Mouse (Mus musculus) embryonic facial prominence, embryonic 13.5 days (tissue): ENCODE results near the gene Slc22a4. TPM values are rescaled to one million over a fixed set of nuclear protein-coding genes. Genes with fewer than 3 reads are reported as not detected.
"Not testable (repeated sequence)": the region's sequence is repeated elsewhere in the genome, so short reads cannot be mapped to it uniquely, and the experiment has no call there.

Experiments used
- ATAC-seq: fragments of 200-750 bp; cut with Nextera tagmentation; 2 replicates; pipeline ENCODE4 v1.8.0; 2017; ENCODE audit warnings: low read depth; ENCODE audit not compliant: insufficient number of reproducible peaks, insufficient read depth, low FRiP score, low TSS enrichment
- H3K27ac ChIP-seq: fragments of 300-500 bp; sonication (generic); 2 replicates; pipeline ENCODE4 v1.5.1; 2015; ENCODE audit warnings: moderate library complexity, mild to moderate bottlenecking, inconsistent platforms
- H3K27me3 ChIP-seq: fragments of 300-500 bp; sonication (generic); 2 replicates; pipeline ENCODE4 v1.6.1; 2015; ENCODE audit warnings: mild to moderate bottlenecking, inconsistent platforms
- H3K36me3 ChIP-seq: fragments of 300-500 bp; sonication (generic); 2 replicates; pipeline ENCODE4 v1.6.1; 2015; ENCODE audit warnings: mild to moderate bottlenecking, inconsistent platforms
- H3K4me1 ChIP-seq: fragments of 300-500 bp; sonication (generic); 2 replicates; pipeline ENCODE4 v1.6.1; 2015; ENCODE audit warnings: inconsistent platforms
- H3K4me2 ChIP-seq: fragments of 300-500 bp; sonication (generic); 2 replicates; pipeline ENCODE4 v1.6.1; 2015; ENCODE audit warnings: moderate library complexity, mild to moderate bottlenecking, inconsistent platforms
- H3K4me3 ChIP-seq: fragments of 300-500 bp; sonication (generic); 2 replicates; pipeline ENCODE4 v1.5.1; 2015; ENCODE audit warnings: mild to moderate bottlenecking, inconsistent platforms
- H3K9ac ChIP-seq: fragments of 300-500 bp; sonication (generic); 2 replicates; pipeline ENCODE4 v1.6.1; 2015; ENCODE audit warnings: mild to moderate bottlenecking, inconsistent platforms
- H3K9me3 ChIP-seq: fragments of 300-500 bp; sonication (generic); 2 replicates; pipeline ENCODE4 v1.6.1; 2016; ENCODE audit warnings: inconsistent platforms
- WGBS: fragments of 180-500 bp; shearing (Covaris S2); methylation state at CpG from one replicate; pipeline ENCODE4 v1.1.7; 2015; ENCODE audit warnings: mixed read lengths; 5-methylcytosine and 5-hydroxymethylcytosine counted together
- polyA plus RNA-seq: library from polyadenylated mRNA; unstranded; fragments of >200 nt; fragmentation: Nextera tagmentation; extraction: Ambion mirVana; gene quantifications from 2 replicates; pipeline ENCODE4 v1.2.1, GENCODE M21; 2015

Gene Slc22a4
- polyA plus RNA-seq, 1 experiment from 2014 or later = 3.9 TPM

- H3K4me2 ChIP-seq, H3K27ac ChIP-seq, ATAC-seq, H3K9me3 ChIP-seq, H3K27me3 ChIP-seq, H3K4me3 ChIP-seq, H3K36me3 ChIP-seq, H3K9ac ChIP-seq: not testable (repeated sequence)
- 44% methylated on average over 12 of the region's 12 CpGs for WGBS
- peaks cover 15% of the 10 kb centered on the region for H3K4me1 ChIP-seq
Observed at GRCm38 (mm10) chr11:54002761-54003717, 24.9 kb downstream of the Slc22a4 start.

DNA sequence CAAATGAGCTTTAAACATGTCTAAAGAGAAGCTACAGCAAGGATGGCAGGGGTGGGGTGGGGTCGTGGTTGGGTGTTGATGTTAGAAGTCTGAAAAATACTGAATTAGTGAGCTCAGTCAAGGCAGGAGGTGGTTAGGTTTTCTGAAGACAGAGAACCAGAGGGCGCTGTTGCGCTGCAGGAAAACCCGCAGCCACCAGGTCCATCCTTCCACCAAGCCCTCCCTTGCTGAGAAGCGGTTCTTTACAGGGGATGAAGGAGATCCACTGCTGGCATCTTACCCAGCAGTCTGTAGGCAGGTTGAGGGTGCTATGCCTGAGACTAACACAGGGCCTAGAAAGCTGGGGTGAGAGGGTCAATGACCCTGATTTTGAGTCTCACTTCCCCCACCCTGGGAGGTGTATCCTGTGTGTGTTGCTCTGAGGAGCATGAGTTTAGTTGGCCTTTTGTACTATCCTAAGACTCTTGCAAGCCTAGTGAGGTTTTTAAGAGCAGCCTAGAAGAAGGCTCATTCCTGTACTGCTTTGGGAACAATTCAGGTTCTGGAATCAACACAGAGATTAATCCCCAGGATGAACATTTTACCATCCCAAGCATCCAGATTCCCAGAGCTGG is 25.6 kb downstream of the Slc22a4 start:
- H3K27me3 ChIP-seq = no peaks in the 10 kb centered on the region
- no peaks in the 10 kb centered on the region for H3K36me3 ChIP-seq
- H3K4me1 ChIP-seq = peaks cover 11% of the 10 kb centered on the region
- H3K4me3 ChIP-seq = no peak overlapping the region
- H3K4me2 ChIP-seq = no peak overlapping the region
- H3K9ac ChIP-seq = peak overlapping the region; percentile 36; the same call in 1 of the 2 replicates
- WGBS = 4% methylated on average over 5 of the region's 5 CpGs
- H3K9me3 ChIP-seq = no peaks in the 10 kb centered on the region
- peak overlapping the region; percentile 48; the same call in 1 of the 2 replicates for H3K27ac ChIP-seq
- no peak for ATAC-seq

- H3K9ac ChIP-seq = no peak overlapping the region
- H3K4me3 ChIP-seq = no peak overlapping the region
- no peak overlapping the region for H3K27ac ChIP-seq
- no peak for ATAC-seq
- 79% methylated on average over 2 of the region's 2 CpGs for WGBS
- no peaks in the 10 kb centered on the region for H3K36me3 ChIP-seq
- no peak overlapping the region for H3K4me2 ChIP-seq
- no peaks in the 10 kb centered on the region for H3K9me3 ChIP-seq
- H3K27me3 ChIP-seq = no peaks in the 10 kb centered on the region
- peaks cover 9% of the 10 kb centered on the region for H3K4me1 ChIP-seq
Observed at GRCm38 (mm10) chr11:53997661-53998060, 30.2 kb downstream of the Slc22a4 start.

DNA sequence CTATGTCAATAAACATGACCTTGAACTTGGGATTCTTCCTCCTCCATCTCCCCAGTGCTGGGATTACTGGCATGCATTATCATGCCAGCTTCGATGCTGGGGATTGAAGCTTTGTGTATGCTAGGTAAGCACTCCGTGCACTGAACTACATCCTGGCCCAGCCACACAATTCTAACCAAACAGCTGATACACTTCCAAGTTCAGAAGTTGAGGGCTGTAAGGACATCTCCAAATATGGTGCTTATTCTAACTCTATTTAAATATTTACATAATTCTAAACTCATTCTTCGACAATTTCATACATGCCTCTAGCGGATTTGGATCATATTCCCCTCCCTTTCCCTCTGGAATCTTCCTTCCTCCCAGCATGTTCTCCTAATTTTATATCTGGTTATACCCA is 35.6 kb downstream of the Slc22a4 start:
- ATAC-seq = no peak
- 0 out of 2 replicates have a peak, but pooled peaks cover 2% of the 10 kb centered on the region for H3K4me1 ChIP-seq

DNA sequence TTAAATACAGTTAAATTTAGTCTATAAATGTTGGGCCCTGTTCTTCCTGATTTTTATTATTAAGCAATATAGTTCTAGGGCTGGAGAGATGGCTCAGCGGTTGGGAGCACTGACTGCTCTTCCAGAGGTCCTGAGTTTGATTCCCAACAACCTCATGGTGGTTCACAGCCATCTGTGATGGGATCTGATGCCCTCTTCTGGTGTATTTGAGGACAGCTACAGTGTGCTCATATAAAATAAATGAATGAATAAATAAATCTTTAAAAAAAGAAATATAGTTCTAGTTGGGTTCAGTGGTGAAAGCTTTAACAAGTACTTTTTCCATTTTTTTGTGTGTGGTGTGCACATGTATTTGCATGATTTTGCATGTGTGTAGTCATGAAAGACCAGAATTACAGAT is 38.7 kb downstream of the Slc22a4 start:
- Histone ChIP-seq H3K4me3 (no peak overlapping the region), H3K27ac (no peak overlapping the region), H3K9me3 (no peaks in the 10 kb centered on the region), H3K36me3 (no peaks in the 10 kb centered on the region), H3K4me1 (no peaks in the 10 kb centered on the region), H3K9ac (no peak overlapping the region), H3K4me2 (no peak overlapping the region), H3K27me3 (no peaks in the 10 kb centered on the region)
- ATAC-seq = no peak
- 64% methylated on average over 1 of the region's 1 CpGs for WGBS

More for the DNA sequence above, 35.6 kb downstream of the Slc22a4 start:
- Histone ChIP-seq H3K9ac (no peak overlapping the region), H3K4me3 (no peak overlapping the region), H3K4me2 (no peak overlapping the region), H3K36me3 (no peaks in the 10 kb centered on the region), H3K9me3 (no peaks in the 10 kb centered on the region), H3K27ac (no peak overlapping the region), H3K27me3 (no peaks in the 10 kb centered on the region)
- WGBS = 77% methylated on average over 4 of the region's 4 CpGs

DNA sequence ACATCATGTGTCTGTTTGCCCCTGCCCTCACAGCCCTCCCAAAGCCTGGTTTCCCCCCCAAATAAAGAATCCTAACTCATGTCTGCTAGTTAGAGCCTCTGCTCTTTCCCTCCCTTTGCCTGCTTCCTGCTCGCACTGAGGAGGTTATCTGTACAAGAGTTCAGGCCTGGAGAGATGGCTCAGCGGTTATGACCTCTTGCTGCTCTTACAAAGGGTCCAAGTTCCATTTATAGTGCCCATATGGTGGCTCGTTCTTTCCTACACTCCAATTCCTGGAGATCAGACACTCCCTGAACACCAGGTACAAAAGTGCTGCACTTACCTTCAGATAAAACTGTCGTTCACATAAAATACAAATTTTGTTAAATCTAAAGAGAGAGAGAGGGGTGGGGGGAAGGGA is 39.8 kb downstream of the Slc22a4 start:
- Histone ChIP-seq H3K9ac (no peak overlapping the region), H3K9me3 (no peaks in the 10 kb centered on the region), H3K4me1 (no peaks in the 10 kb centered on the region), H3K27ac (no peak overlapping the region), H3K36me3 (no peaks in the 10 kb centered on the region), H3K4me2 (no peak overlapping the region), H3K27me3 (no peaks in the 10 kb centered on the region), H3K4me3 (no peak overlapping the region)
- no peak for ATAC-seq
- WGBS = 75% methylated on average over 4 of the region's 4 CpGs

DNA sequence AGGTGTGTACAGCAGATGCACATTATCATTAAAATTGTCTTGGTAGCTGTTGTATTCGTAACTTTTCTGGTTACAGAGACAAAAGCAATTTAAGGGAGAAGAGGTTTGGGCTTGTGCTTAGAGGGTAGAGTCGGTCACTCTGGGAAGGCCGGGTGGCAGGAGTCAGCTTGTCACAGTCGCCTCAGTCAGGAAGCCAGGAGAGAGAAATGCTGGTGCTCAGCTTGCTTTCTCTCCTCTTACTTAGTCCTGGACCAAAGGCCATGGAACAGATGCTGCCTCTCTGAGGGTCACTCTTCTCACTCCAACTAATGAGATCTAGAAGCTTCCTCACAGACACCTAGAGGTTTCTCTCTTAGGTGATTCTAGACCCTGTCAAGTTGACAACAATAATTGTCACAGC is 46.5 kb downstream of the Slc22a4 start:
- ATAC-seq = no peak
- Histone ChIP-seq H3K9ac (no peak overlapping the region), H3K9me3 (no peaks in the 10 kb centered on the region), H3K27ac (no peak overlapping the region), H3K4me2 (no peak overlapping the region), H3K36me3 (no peaks in the 10 kb centered on the region), H3K27me3 (peaks cover 17% of the 10 kb centered on the region; the same call in 1 of the 2 replicates), H3K4me3 (no peak overlapping the region), H3K4me1 (peaks cover 5% of the 10 kb centered on the region)
- WGBS = 84% methylated on average over 4 of the region's 4 CpGs

DNA sequence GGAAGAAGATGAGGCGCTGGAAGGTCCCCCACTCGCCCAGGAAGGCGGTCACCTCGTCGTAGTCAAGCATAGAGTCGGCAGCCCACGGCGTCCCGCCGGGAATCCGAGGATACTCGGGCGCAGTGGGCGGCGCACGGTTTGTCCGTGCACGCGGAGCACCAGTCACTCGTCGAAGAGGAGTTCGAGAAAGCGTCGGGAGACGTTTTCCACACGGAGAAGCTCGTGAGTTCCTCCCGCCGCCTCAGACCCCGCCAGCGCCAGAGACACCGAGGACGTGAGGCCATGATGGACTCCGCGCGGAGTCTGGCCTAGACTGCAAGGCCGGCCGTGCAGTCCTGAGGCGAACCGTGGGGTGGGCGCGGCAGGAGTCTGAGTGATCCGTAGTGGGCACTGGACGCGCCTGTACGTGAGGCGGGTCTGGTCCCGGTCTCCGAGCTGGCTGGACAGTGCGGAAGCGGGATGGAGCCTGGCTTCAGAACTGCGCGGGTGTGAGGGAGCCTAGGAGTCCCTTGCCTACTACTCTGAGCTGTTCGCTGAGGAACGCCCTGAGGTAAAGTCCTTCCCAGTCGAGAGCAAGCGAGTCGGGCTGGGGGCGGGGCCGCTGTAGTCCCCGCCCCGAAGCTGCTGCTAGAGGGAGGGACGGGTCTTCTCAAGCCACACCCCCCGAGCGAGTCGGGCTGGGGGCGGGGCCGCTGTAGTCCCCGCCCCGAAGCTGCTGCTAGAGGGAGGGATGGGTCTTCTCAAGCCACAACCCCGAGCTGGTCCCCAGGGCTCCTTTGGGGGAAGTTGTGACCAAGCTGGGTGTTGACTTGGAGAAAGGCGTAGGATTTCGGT is 47.9 kb downstream of the Slc22a4 start, which contains the start of gene Slc22a21:
Gene Slc22a21, minus strand, starts transcription at position 545 of the 834 bp plus-strand sequence.
- H3K4me3 ChIP-seq = peak within 1 kb of the TSS; percentile 53
- H3K27me3 ChIP-seq = peaks cover 17% of the 10 kb centered on the region; the same call in 1 of the 2 replicates
- no peaks in the 10 kb centered on the region for H3K9me3 ChIP-seq
- no peaks in the 10 kb centered on the region for H3K36me3 ChIP-seq
- peak; percentile 84 for ATAC-seq
- WGBS = 2% methylated on average over 73 of the region's 73 CpGs
- H3K27ac ChIP-seq = no peak within 1 kb of the TSS
- H3K4me1 ChIP-seq = peaks cover 5% of the 10 kb centered on the region
- H3K4me2 ChIP-seq = peak within 1 kb of the TSS; percentile 89
- H3K9ac ChIP-seq = peak within 1 kb of the TSS; percentile 76

GRCm38 (mm10) chr11:53979456-53979787 is 48.5 kb downstream of the Slc22a4 start:
- not testable (repeated sequence) for H3K9me3 ChIP-seq, H3K36me3 ChIP-seq, H3K27ac ChIP-seq, H3K4me1 ChIP-seq
- WGBS = 1% methylated on average over 23 of the region's 23 CpGs
- 0 out of 2 replicates have a peak, but pooled peaks have one; percentile 48 for ATAC-seq
- Histone ChIP-seq H3K4me3 (peak overlapping the region; percentile 53), H3K9ac (peak overlapping the region; percentile 76), H3K27me3 (peaks cover 17% of the 10 kb centered on the region; the same call in 1 of the 2 replicates), H3K4me2 (peak overlapping the region; percentile 89)

GRCm38 (mm10) chr11:53977672-53978071 is 50.2 kb downstream of the Slc22a4 start:
- Histone ChIP-seq H3K4me3 (no peak overlapping the region), H3K27me3 (peaks cover 17% of the 10 kb centered on the region; the same call in 1 of the 2 replicates), H3K9ac (no peak overlapping the region), H3K27ac (no peak overlapping the region), H3K9me3 (no peaks in the 10 kb centered on the region), H3K36me3 (no peaks in the 10 kb centered on the region), H3K4me1 (peaks cover 5% of the 10 kb centered on the region), H3K4me2 (no peak overlapping the region)
- ATAC-seq = no peak
- 78% methylated on average over 3 of the region's 3 CpGs for whole genome bisulfite sequencing

DNA sequence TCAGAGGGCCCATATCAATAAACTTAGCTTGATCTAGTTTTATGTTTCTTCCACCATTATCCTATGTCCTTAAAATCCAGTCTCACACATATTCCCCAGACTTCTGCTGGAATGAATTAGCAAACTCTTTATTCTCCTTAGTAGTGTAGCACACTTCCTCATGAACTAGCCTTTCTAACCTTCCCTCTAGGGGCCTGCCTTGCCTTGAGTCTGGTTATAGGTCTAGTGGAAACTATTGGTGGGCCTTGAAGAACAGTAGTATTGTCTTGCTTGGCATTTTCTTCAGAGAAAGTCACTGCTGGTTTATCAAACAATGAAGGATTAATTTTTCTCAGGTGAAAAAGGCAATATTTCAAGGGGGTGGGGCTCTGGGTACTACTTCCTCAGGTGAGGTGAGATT is 52.3 kb downstream of the Slc22a4 start:
- no peak for ATAC-seq
- Histone ChIP-seq H3K4me1 (peaks cover 5% of the 10 kb centered on the region), H3K4me3 (no peak overlapping the region), H3K27me3 (peaks cover 17% of the 10 kb centered on the region; the same call in 1 of the 2 replicates), H3K4me2 (no peak overlapping the region), H3K9ac (no peak overlapping the region), H3K27ac (no peak overlapping the region), H3K36me3 (no peaks in the 10 kb centered on the region), H3K9me3 (no peaks in the 10 kb centered on the region)
